Mouse (Mus musculus): ENCODE measurements around the gene Kcnj9. TPM values are rescaled to one million over a fixed set of nuclear protein-coding genes. Genes with fewer than 3 reads are reported as not detected.

Gene Kcnj9
- not detected for total RNA-seq (2021)
- long read RNA-seq, experiment 1, result 0 reads
- long read RNA-seq, experiment 2, result 0 reads

DNA sequence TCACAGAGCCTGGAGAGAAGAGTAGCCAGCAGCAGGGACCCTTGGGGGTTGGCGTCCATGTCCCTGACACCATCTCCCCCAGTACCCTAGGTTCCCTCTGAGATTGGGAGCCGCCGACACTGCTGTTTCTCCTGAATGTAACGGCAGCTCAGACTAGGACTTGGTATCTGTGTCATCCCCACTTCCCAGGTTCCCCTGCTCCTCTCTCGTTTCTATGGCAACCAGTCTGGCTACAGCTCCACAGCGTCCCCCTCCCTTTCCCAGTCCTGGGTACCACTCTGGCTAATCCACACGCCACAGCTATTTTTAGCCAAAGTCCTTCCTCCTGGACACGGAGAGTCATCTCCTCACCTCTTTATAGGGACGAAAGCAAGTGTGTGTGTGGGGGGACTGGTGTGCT lies at the start of gene Kcnj9:
TSS of gene Kcnj9 (minus strand) at position 188 of the 400 bp plus-strand sequence.
- no peak for DNase-seq (ENCODE audit: low spot score in 2 of 2)

DNA sequence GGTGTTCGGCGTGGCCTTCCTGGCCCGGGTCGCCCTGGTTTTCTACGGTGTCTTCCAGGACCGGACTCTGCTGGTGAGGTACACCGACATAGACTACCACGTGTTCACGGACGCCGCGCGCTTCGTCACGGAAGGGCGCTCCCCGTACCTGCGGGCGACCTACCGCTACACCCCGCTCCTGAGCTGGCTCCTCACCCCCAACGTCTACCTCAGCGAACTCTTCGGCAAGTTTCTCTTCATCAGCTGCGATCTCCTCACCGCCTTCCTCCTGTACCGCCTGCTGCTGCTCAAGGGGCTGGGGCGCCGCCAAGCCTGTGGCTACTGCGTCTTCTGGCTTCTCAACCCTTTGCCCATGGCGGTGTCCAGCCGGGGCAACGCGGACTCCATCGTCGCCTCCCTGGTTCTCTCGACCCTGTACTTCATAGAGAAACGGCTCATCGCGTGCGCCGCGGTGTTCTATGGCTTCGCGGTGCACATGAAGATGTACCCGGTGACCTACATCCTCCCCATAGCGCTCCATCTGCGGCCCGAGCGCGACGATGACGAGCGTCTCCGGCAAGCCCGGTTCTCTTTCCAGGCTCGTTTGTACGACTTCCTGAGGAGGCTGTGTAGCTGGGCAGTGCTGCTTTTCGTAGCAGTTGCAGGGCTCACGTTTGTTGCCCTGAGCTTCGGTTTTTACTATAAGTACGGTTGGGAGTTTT lies 47.8 kb upstream of the Kcnj9 start:
- DNase-seq (ENCODE audit: low spot score in 2 of 2), result peak in 1 of 2 experiments; percentile 24

DNA sequence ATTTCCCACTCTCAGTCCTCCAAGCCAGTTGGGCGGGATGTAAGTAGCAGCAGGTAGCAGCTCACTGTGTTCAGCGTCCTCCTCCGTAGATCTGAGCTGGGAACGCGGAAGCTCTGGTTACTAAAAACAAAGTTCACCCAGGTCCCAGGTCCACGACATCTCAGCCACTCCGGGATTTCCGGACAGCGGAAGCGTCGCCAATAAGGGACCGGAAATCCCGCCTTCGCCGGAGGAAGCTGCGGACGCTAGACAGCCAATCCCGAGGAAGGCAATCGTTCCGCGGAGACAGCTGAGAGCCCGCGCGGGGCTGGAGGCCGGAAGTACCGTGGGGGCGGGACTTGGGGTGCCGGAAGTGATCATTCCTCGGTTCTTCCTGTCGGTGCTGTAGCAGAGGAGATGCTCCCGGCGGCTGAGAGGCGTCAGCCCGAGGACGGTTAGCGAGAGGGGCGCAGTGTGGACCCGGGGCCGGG lies 47.1 kb upstream of the Kcnj9 start, which contains the start of gene Pigm:
TSS of gene Pigm (plus strand) at position 349 of the 470 bp plus-strand sequence.
- peak; percentile 95 to 98 for DNase-seq (ENCODE audit: low spot score in 2 of 2)

DNA sequence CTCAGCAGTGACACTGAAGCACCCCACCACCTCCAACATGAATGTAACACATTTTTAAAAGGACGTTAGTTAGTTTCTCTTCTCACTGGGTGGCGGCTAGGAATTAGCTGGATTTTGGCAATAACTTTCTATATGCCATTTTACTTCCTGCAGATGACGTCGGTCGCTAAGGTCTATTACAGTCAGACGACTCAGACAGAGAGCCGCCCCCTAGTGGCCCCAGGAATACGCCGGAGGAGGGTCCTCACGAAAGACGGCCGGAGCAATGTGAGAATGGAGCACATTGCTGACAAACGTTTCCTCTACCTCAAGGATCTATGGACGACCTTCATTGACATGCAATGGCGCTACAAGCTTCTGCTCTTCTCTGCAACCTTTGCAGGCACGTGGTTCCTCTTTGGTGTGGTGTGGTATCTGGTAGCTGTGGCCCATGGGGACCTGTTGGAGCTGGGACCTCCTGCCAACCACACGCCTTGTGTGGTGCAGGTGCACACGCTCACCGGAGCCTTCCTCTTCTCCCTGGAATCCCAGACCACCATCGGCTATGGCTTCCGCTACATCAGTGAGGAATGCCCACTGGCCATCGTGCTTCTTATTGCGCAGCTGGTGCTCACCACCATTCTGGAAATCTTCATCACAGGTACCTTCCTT lies 39.8 kb upstream of the Kcnj9 start:
- peak in 1 of 2 experiments; percentile 49 for DNase-seq (ENCODE audit: low spot score in 2 of 2)

DNA sequence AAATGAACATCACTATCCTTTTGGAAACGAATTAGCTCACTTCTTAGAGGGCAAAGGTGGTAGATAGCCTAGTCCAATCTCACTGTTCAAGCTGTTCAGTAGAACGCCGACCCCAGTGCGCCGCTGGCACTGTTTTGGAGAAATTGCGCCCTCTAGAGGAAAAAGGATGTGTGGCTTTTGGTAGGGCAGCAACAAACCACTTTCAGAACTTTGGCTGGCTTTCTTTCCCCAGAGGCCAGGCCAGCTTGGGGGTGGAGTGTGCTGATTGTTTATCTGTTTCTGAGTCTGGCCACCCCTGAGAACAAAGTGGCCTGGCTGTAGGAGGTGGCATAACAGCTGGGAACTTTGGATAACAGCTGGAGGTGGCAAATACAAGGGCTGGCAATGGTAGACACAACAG lies 35.6 kb upstream of the Kcnj9 start:
- DNase-seq (ENCODE audit: low spot score in 2 of 2), result peak in 1 of 2 experiments; percentile 33

DNA sequence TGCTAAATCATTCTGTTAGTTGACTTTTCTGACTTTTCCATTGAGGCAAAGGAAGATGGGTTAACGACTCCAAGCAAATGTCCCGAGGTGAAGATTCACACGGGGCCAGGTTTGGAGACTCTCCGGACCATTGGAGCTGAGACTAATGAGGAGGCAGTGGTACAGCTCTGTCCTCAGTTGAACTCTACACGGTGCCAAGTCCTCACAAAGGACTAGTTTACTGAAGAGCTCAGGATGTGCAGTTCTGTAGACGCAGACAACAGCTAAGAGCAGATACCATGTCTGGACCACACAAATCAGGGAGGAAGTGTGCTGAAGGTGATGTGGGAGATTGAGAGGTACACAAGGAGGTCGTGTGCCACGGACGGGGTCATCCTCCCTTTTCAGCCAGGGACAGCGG lies 29.2 kb upstream of the Kcnj9 start:
- DNase-seq (ENCODE audit: low spot score in 2 of 2), result no peak

DNA sequence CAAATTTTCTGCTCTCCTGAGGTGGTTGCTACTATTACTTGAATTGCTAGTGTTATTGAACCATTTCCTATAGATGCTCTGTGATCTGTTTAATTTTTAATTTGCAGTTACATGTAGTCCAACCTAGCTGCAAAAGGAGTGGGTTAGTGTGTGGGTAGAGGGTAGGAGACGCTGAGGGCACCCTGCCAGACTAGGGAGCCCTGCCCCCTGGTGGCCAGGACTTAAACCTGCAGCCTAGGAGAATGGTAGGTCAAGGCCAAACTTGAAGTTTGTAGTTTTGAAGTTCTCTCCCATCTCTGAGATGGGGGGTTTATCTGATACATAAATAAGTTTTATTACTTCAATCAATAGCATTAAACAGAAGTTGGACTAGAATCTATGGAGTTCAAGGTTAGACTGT lies 28.4 kb upstream of the Kcnj9 start:
- DNase-seq (ENCODE audit: low spot score in 2 of 2), result peak in 1 of 2 experiments; percentile 50

DNA sequence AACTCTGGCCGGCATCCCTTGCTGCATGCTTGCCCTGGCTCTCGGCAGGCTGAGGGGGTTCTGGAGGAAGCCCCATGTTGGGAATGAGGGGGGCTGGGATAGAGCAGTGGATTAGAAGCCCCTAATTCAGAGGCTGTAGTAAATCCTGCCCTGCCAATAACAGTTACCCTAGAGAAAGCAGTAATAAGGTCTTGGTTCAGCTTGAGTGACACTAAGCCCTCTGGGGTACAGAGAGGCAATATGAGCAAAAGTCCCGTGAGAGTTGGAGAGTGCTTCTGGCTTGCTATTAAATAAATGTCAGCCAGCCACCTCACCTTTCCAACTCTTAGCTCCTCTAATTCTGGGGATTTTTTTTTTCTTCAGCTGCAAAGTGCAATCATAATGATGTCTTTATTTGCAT lies 26.2 kb upstream of the Kcnj9 start:
- DNase-seq (ENCODE audit: low spot score in 2 of 2), result no peak

DNA sequence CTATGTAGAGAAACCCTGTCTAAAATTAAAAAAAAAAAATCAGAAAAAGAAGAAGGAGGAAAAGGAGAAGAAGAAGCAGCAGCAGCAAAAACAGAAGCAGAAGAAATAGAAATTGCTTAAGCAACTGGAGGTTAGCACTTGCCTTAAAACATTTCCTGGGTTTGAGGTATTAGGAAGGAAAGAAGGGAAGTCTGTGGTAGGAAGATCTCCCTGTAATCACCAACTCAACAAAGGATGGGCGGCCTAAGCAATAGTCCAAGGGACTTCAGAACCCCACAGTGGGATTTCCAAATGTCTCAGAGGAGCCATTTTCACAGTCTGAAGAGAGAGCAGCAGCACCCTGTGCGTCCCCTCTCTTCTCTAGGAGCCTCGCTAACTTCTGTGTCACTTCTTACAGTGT lies 23.3 kb upstream of the Kcnj9 start:
- no peak for DNase-seq (ENCODE audit: low spot score in 2 of 2)

DNA sequence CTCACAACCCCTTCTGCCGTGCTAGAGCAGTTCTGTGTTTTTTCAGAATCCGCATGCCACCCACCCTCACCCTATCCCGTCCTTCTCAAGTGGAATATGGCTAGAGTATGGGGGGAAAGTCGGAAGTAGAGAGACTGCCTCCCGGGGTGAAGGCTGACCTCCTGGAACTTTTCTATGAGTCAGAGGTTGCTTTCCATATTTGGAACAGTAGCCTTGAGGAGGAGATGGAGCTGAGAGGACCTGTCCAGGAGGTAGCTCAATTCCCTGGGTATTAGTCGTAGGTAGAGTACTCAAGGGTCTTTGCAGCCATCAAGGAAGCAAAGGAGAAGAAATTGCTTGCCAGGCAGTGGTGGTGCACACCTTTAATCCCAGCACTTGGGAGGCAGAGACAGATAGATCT lies 22.9 kb upstream of the Kcnj9 start:
- DNase-seq (ENCODE audit: low spot score in 2 of 2), result no peak

DNA sequence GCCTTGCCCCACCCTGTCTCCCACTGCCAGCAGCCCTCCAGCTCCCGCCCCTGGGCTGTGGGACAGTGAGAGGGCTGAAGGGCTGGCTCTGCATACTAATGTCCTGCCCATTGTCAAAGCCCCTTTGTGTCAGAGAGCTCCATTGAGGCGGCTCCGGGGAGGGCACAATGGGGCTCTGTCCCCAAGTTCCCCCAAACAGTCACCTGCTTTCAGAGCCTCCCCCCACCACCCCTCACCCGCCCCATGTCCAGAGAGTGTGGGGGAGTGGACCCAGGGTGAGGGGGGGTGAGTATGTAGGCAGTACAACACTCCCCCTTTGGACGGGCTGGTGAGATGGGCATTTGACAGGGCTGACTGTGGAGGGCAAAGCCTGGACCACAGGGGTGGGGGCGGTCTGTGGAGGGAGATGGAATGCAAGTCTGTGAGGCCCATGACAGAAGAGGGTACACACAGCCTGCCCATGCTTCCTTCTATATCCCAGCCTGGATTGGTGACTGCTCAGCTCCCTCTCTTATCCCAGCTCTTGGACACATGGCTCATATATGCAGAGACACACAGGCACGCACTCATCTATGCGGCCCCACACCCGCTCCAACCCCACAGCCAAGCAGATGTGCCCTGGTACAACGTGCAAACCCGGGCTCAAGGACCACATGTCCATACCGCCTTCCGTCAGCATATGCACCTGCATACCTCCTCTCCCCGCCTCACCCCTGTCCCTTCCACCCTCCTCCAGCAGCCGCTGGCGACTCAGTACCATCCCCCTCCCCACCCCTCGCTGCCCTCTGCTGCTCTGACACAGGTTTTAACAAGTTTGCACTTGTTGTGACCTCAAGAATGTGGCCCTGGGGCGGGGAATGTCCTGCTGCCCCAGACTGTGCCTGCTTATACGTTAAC lies 21.0 kb upstream of the Kcnj9 start:
- DNase-seq (ENCODE audit: low spot score in 2 of 2), result no peak

DNA sequence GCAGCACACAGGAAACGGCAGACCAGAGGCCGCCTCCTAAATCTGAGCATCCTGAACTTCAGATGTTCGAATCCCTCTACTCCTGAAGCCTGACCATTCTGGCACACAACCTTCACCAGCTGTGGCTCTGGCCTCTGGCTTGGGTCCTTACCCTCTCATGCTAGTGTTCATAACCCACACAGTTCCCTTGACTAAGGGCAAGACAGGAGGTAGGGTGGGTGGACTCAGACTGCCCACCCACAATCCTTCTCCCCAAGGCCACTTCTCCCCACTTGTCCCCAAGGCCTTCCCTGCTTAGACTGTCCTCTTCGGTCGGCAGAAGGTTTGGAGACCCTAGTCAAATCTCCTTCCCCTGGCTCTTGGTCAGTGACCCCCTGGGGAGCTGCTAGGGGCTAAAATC lies 20.4 kb upstream of the Kcnj9 start:
- DNase-seq (ENCODE audit: low spot score in 2 of 2), result no peak

DNA sequence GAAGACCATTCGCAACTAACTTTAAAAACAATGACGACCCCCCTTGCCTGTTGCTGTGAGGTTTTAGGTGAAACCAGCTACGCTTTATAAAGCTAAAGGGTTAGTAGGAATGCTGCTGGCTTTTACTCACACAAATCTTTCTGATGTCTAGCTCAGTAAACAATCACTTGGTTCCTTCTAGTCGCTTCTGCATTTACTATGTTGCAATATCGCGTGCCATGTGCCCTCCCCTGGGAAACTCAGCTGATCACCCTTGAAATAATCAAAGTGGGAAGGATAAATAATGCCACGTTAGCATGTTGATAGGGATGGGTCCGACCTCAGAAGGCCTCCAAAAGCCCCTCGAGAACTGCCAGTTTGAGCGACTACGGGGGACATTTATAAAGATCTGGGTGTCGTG lies 18.3 kb upstream of the Kcnj9 start:
- DNase-seq (ENCODE audit: low spot score in 2 of 2), result no peak

DNA sequence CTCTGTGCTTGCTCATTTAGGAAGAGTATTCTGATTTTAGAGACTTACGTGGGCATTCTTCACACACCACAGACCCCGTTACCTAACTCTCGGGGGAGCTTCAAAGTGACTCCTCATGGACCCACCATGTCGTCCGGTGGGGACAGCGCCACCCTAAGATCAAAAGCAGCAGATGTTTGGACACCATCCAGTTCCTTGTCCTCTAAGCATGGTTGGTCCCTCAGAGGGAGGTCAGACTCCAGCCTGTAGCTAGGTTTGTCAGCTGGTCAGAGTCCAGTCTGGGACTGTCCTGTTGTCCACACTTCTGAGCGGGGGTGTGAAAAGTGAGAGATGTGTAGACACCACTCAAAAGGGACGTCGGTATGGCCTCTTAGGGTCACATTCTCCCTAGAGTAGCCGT lies 17.6 kb upstream of the Kcnj9 start:
- no peak for DNase-seq (ENCODE audit: low spot score in 2 of 2)

DNA sequence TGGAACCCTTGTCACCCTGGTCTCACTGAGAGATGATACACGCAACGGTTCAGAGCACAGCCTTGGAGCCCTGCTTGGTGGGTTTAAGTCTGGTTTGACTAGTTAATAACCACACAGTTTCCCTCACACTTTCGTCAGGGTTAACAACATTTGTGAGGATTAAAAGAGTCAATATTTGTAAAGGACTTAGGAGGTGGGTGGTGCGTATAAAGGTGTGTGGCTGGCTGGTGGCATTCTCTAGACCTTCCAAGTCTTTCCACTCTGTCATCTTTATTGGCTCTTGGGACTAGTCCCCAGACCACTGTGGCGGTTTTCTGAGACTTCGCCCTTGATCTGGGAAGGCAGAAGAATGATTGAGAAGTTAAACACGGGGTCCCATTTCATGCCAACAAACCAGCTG lies 15.7 kb upstream of the Kcnj9 start:
- DNase-seq (ENCODE audit: low spot score in 2 of 2), result no peak

DNA sequence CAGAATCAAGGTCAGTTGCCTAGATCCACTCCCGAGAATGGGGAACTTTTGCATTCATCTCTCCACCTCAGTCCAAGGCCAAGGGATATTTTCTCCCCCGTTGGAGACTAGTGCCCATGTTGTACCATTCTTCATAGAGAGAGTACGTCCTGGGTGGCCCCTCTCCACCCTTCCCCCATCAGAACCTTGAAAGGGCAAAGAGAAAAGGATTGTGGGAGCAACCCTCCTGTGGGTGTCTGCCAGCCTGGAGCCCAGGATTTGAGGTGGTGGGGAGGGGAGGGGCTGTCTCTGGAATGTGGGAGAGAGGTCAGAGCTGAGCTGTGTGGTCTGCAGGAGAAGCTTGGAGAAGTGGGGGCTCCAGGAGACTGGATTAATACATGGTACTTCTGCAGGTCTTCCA lies 14.8 kb upstream of the Kcnj9 start:
- DNase-seq (ENCODE audit: low spot score in 2 of 2), result no peak

DNA sequence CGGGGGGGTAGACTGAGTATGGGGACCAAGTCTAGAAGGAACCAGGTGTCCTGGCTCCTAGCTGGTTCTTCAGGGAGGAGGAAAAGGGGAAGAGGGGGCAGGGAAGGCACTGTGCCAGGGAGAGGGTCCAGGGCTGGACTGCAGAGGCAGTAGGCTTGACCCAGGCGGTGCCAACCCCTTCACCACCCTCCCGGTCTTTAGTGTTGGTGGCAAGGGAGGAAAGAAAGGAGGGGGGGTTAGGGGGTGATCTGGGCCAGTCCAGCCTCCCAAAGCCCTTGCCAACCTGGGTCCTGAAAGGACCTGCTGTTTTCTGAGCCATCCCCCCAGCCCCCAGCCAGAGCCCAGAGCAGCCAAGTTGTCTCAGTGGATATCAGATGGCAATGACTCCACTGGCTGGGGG lies 13.6 kb upstream of the Kcnj9 start:
- no peak for DNase-seq (ENCODE audit: low spot score in 2 of 2)

DNA sequence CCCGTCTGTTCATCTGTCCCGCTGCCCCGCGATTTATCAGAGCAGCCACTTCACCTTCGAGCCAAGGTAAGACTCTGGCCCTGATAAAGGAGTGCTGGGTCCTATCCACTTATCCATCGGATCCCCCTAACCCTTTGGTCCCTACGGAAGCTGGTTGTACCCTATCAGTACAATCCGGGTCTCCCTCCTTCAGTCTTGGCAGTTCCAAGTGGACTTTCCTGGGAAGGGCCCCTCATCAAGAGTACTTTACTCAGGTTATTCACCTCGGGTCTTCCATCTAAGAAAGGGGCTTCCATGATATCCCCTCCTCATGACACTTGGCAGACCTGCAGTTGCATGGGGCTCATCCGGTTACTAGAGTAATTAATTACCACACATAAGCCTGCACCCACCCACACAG lies 12.3 kb upstream of the Kcnj9 start:
- DNase-seq (ENCODE audit: low spot score in 2 of 2), result no peak

DNA sequence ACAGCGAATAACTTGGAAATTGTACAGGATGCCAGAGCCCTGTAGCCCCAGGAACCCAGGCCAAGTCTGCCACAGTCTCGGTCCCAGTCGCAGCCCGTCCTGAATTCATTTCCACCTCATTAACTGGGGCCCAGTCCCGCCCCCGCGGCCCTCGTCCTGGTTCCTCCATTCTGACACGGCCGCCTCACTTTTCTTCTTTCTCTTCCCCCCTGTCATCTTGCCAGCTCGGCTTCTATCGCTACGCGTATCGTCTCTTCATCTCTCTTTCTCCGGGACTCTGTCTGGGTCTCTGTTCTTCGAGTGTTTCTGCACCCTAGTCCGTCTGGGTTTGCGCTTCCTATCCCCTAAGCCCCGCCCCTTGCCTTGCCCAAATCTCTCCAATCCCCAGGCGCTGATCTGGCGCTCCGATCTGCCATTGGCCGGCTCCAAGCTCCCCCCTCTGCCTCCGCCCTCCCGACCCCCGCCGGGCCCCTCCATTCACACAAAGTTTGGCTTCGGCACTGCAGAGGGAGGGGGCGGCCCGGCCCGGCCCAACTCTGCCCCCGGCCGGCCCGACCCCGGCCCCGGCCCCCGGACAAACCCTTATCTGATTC lies 11.7 kb upstream of the Kcnj9 start, which contains the start of gene Kcnj10:
TSS of gene Kcnj10 (plus strand) at position 482 of the 593 bp plus-strand sequence.
- DNase-seq (ENCODE audit: low spot score in 2 of 2), result peak in 1 of 2 experiments; percentile 65

DNA sequence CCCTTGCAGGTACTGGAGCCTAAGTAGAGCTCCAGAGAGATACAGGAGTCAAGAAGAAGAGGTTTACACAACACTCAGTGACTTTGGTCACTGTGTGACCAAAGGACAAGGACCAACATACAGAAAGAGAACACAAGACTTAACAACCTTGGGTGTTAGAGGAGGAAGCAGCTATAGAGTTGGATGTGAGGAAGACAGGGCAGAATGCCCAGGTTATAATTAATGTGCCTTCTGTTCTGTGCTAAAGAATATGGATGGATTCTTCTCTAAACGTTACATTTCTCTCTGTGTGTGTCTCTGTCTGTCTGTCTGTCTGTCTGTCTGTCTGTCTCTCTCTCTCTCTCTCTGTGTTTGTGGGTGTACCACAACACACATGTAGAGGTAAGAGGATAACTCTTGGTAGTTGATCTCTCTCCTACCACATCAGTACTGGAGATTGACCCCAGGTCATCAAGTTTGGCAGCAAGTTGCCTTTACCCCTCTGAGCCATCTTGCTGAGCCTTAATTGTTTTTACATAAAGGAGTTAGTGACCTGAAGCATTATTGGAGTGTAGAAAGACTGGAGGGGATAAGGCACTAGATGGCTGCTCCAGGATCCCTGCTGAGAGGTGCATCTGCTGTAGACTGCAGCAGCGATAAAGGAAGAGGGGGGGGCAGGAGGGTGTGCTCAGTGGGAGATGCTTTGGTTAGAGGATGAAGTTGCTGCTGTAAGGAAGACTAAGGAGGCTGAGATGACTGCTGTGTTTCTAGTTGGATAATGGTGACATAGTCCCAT lies 8.5 kb upstream of the Kcnj9 start:
- no peak for DNase-seq (ENCODE audit: low spot score in 2 of 2)

Data from gastrocnemius, postnatal 4 days (tissue).